Mouse (Mus musculus): Measurements from ENCODE around the gene Olfr1087. TPM values are rescaled to one million over a fixed set of nuclear protein-coding genes. Genes with fewer than 3 reads are reported as not detected.

Olfr1087 gene
- total RNA-seq (2023), result not detected

DNA sequence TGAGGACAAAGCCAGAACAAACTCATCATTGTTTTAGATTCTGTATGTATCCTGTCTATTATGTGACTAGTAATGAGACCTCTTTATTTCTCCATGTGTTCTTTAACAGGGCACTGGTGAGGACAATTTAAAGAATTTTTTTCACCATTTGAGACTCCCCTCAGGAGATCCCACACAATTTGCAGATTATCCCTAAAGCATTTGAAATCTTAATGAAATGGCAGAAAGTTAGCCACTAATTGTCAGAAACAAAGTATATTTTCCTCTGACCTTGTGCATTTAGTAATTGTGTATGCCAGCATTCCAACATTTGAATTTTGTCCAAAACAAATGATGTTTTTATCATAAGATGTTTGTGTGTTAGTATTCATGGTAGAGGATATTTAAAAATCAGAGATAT is at the start of gene Olfr1087:
Gene Olfr1087 (minus strand): TSS at position 101 of the 400 bp plus-strand sequence.

DNA sequence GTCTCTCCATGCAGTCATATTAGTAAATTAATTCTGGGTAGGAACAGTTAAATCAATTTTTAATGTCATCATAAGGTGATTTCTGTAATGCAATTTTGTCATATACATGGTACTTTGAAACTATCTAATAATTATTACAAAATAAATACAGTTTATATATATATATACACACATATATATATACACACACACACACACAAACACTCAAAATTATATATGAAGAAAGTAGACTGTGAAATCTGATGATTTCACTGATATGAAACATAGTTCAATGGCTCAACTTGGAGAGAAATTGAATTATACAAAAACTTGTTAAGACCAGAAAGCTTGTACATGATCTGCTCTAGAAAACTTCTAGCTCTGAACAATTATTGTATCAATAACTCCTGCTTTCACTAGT is 35.4 kb upstream of the Olfr1087 start, which contains the start of gene Olfr1089:
Gene Olfr1089 (minus strand): TSS at position 101 of the 400 bp plus-strand sequence.

DNA sequence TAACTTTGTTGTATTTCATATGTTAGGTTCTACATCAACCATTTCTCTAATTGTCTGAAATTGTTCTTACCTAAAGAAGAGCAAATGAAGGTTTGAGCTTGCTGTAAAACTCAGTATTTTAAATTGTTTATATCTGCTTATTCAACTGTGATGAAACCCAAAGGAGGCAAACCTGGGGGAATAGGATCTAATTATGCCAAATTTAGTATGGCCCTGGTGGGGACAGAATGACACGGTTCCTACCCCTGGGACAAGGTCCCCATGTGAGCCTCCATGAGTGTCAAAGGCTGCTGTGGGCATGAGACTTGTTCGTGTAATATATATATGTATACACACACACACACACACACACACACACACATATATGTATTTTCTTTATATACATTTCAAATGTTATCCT is 18.2 kb downstream of the Olfr1087 start, which contains the start of gene Olfr1086:
Gene Olfr1086 (minus strand): TSS at position 101 of the 400 bp plus-strand sequence.

DNA sequence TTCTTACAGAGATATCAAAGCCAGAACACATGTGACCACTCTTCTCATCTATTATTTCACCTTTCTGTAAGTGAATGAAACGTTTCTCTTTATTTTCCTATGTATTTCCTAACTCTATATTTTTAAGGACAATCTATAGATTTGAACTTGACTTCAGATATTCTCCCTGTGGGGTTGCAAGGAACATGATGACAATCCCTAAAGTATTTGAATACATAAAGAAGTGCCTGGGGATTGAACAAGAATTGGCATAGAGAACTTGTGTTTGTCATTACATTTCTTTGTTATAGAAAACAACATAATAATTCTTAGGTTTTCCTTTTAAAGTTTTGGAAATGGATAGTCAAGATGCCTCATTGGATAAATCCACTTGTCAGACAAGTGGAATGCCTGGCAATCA is 36.3 kb downstream of the Olfr1087 start, which contains the start of gene Olfr1085:
Gene Olfr1085 (minus strand): TSS at position 101 of the 400 bp plus-strand sequence.

DNA sequence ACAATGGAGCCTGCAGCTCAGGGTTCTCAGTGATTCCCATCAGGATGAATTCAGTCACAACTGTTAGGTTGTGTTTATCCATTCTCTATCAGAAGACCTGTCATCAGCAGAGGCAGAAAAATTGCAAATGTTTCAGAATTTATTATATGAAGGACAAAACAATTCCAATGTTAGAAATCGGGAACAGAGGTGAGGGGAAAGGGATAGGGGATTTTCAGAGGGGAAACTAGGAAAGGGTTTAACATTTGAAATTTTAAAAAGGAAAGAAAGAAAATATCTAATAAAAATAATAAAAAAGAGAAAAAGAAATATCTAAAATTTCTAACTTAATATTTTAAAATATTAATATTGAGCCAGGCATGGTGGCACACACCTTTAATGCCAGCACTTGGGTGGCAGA is 58.6 kb downstream of the Olfr1087 start, which contains the start of gene Olfr1084:
Gene Olfr1084 (minus strand): TSS at position 101 of the 400 bp plus-strand sequence.

Other genes starting within 250 kb of the Olfr1087 start
- gene Olfr1065, start 247.8 kb downstream of the Olfr1087 start, total RNA-seq (2023), result not detected
- not detected for gene Olfr1066, start 242.1 kb downstream of the Olfr1087 start, total RNA-seq (2023)
- not detected for gene Olfr228, start 211.0 kb downstream of the Olfr1087 start, total RNA-seq (2023)
- gene Olfr1076, start 189.9 kb downstream of the Olfr1087 start, total RNA-seq (2023), result not detected
- not detected for gene Olfr1079, start 155.9 kb downstream of the Olfr1087 start, total RNA-seq (2023)
- gene Olfr1080, start 140.2 kb downstream of the Olfr1087 start, total RNA-seq (2023), result not detected
- gene Olfr1082, start 99.4 kb downstream of the Olfr1087 start, total RNA-seq (2023), result not detected
- not detected for gene Olfr1084, start 58.7 kb downstream of the Olfr1087 start, total RNA-seq (2023)
- not detected for gene Olfr1085, start 36.4 kb downstream of the Olfr1087 start, total RNA-seq (2023)
- not detected for gene Olfr1086, start 18.3 kb downstream of the Olfr1087 start, total RNA-seq (2023)
- gene Olfr1089, start 35.3 kb upstream of the Olfr1087 start, total RNA-seq (2023), result not detected
- gene Olfr1090, start 60.6 kb upstream of the Olfr1087 start, total RNA-seq (2023), result not detected
- not detected for gene Olfr1093, start 84.1 kb upstream of the Olfr1087 start, total RNA-seq (2023)
- gene Olfr141, start 111.6 kb upstream of the Olfr1087 start, total RNA-seq (2023), result not detected
- not detected for gene Olfr1094, start 126.3 kb upstream of the Olfr1087 start, total RNA-seq (2023)
- gene Olfr1095, start 153.3 kb upstream of the Olfr1087 start, total RNA-seq (2023), result not detected
- gene Gm13723, start 176.4 kb upstream of the Olfr1087 start, total RNA-seq (2023), result not detected
- not detected for gene Olfr1097, start 193.8 kb upstream of the Olfr1087 start, total RNA-seq (2023)
- gene Olfr1098, start 226.2 kb upstream of the Olfr1087 start, total RNA-seq (2023), result not detected